Mouse (Mus musculus): ENCODE measurements around the gene Rgs12. TPM values are rescaled to one million over a fixed set of nuclear protein-coding genes. Genes with fewer than 3 reads are reported as not detected.

Gene Rgs12
- polyA plus RNA-seq, 1 experiment = 46.5 TPM

GRCm38 (mm10) chr5:35029755-35030154, 80.5 kb downstream of the Rgs12 start:
- no peak for DNase-seq (ENCODE audit: low spot score)

- peak; percentile 54 for DNase-seq (ENCODE audit: low spot score)
These were observed 83.8 kb downstream of the Rgs12 start for GRCm38 (mm10) chr5:35033068-35033467.

- DNase-seq (ENCODE audit: low spot score) = no peak
These were observed 84.4 kb downstream of the Rgs12 start for GRCm38 (mm10) chr5:35033619-35034018.

GRCm38 (mm10) chr5:35035141-35035540, 85.9 kb downstream of the Rgs12 start:
- no peak for DNase-seq (ENCODE audit: low spot score)

- DNase-seq (ENCODE audit: low spot score) = no peak
These were observed 86.5 kb downstream of the Rgs12 start for GRCm38 (mm10) chr5:35035795-35036194.

- peak; percentile 50 for DNase-seq (ENCODE audit: low spot score)
These were observed 88.2 kb downstream of the Rgs12 start for GRCm38 (mm10) chr5:35037438-35037837.

- DNase-seq (ENCODE audit: low spot score) = no peak
These were observed 92.1 kb downstream of the Rgs12 start, which contains the start of gene Hgfac for GRCm38 (mm10) chr5:35041268-35041829. Gene Hgfac (plus strand): TSS chr5:35041509.

- DNase-seq (ENCODE audit: low spot score) = no peak
These were observed 93.3 kb downstream of the Rgs12 start for GRCm38 (mm10) chr5:35042431-35043109.

- no peak for DNase-seq (ENCODE audit: low spot score)
These were observed 93.8 kb downstream of the Rgs12 start for GRCm38 (mm10) chr5:35043110-35043451.

- DNase-seq (ENCODE audit: low spot score) = no peak
These were observed 101.3 kb downstream of the Rgs12 start for GRCm38 (mm10) chr5:35050541-35050940.

GRCm38 (mm10) chr5:35054628-35055027, 105.4 kb downstream of the Rgs12 start:
- no peak for DNase-seq (ENCODE audit: low spot score)

- no peak for DNase-seq (ENCODE audit: low spot score)
These were observed 105.8 kb downstream of the Rgs12 start for GRCm38 (mm10) chr5:35055076-35055475.

- DNase-seq (ENCODE audit: low spot score) = no peak
These were observed 107.6 kb downstream of the Rgs12 start, which contains the start of gene Dok7 for GRCm38 (mm10) chr5:35056604-35057432. Gene Dok7 (plus strand): TSS chr5:35056766.

- DNase-seq (ENCODE audit: low spot score) = no peak
These were observed 108.3 kb downstream of the Rgs12 start for GRCm38 (mm10) chr5:35057582-35057981.

- no peak for DNase-seq (ENCODE audit: low spot score)
These were observed 109.0 kb downstream of the Rgs12 start for GRCm38 (mm10) chr5:35058216-35058615.

- DNase-seq (ENCODE audit: low spot score) = no peak
These were observed 110.9 kb downstream of the Rgs12 start for GRCm38 (mm10) chr5:35060098-35060497.

GRCm38 (mm10) chr5:35069841-35070240, 120.6 kb downstream of the Rgs12 start:
- DNase-seq (ENCODE audit: low spot score) = no peak

GRCm38 (mm10) chr5:35070314-35070713, 121.1 kb downstream of the Rgs12 start:
- DNase-seq (ENCODE audit: low spot score) = no peak

GRCm38 (mm10) chr5:35070953-35071352, 121.7 kb downstream of the Rgs12 start:
- no peak for DNase-seq (ENCODE audit: low spot score)

GRCm38 (mm10) chr5:35071855-35072254, 122.6 kb downstream of the Rgs12 start:
- no peak for DNase-seq (ENCODE audit: low spot score)

GRCm38 (mm10) chr5:35073235-35073634, 124.0 kb downstream of the Rgs12 start:
- no peak for DNase-seq (ENCODE audit: low spot score)

- DNase-seq (ENCODE audit: low spot score) = peak; percentile 37
These were observed 124.7 kb downstream of the Rgs12 start for GRCm38 (mm10) chr5:35073992-35074391.

GRCm38 (mm10) chr5:35076369-35076768, 127.1 kb downstream of the Rgs12 start:
- DNase-seq (ENCODE audit: low spot score) = no peak
